Mouse (Mus musculus): ENCODE data around the gene 4921530L21Rik. TPM values are rescaled to one million over a fixed set of nuclear protein-coding genes. Genes with fewer than 3 reads are reported as not detected.

The 4921530L21Rik gene
- polyA plus RNA-seq (2016; fragmentation: Nextera tagmentation; extraction: Ambion mirVana), result not detected in 2 replicates

GRCm38 (mm10) chr14:95880954-95881353 lies at the start of gene 4921530L21Rik:
TSS of gene 4921530L21Rik (plus strand) at chr14:95881254.
- Histone ChIP-seq H3K9me3 (no peaks in the 10 kb centered on the region), H3K27me3 (peaks cover 3% of the 10 kb centered on the region; the same call in 1 of the 2 replicates), H3K4me2 (no peak within 1 kb of the TSS), H3K27ac (no peak within 1 kb of the TSS), H3K4me3 (replicated peaks) (no peak within 1 kb of the TSS), H3K36me3 (no peaks in the 10 kb centered on the region), H3K9ac (replicated peaks) (no peak within 1 kb of the TSS), H3K4me1 (replicated peaks) (no peaks in the 10 kb centered on the region)
- WGBS, result 94% methylated on average over 1 of the region's 1 CpGs
- no peak for ATAC-seq (ENCODE audit: insufficient number of reproducible peaks, insufficient read depth, low FRiP score, low TSS enrichment, low read depth)

GRCm38 (mm10) chr14:95833866-95834265 lies 47.2 kb upstream of the 4921530L21Rik start:
- ATAC-seq (ENCODE audit: insufficient number of reproducible peaks, insufficient read depth, low FRiP score, low TSS enrichment, low read depth), result no peak
- H3K4me1 ChIP-seq (replicated peaks), result no peaks in the 10 kb centered on the region
- no peaks in the 10 kb centered on the region for H3K9me3 ChIP-seq
- H3K27me3 ChIP-seq, result no peaks in the 10 kb centered on the region
- no peak overlapping the region for H3K27ac ChIP-seq
- 65% methylated on average over 3 of the region's 3 CpGs for WGBS
- H3K9ac ChIP-seq (replicated peaks), result no peak overlapping the region
- H3K36me3 ChIP-seq, result no peaks in the 10 kb centered on the region
- H3K4me2 ChIP-seq, result no peak overlapping the region
- no peak overlapping the region for H3K4me3 ChIP-seq (replicated peaks)

- Histone ChIP-seq H3K27me3 (peaks cover 16% of the 10 kb centered on the region; the same call in 1 of the 2 replicates), H3K4me2 (no peak overlapping the region), H3K27ac (no peak overlapping the region), H3K4me1 (replicated peaks) (no peaks in the 10 kb centered on the region), H3K4me3 (replicated peaks) (no peak overlapping the region), H3K9me3 (no peaks in the 10 kb centered on the region), H3K9ac (replicated peaks) (no peak overlapping the region), H3K36me3 (no peaks in the 10 kb centered on the region)
- 27% methylated on average over 3 of the region's 3 CpGs for WGBS
- no peak for ATAC-seq (ENCODE audit: insufficient number of reproducible peaks, insufficient read depth, low FRiP score, low TSS enrichment, low read depth)
Measured at GRCm38 (mm10) chr14:95862981-95863380, 18.1 kb upstream of the 4921530L21Rik start.

- Histone ChIP-seq H3K27ac (no peak overlapping the region), H3K27me3 (peaks cover 14% of the 10 kb centered on the region; the same call in 1 of the 2 replicates), H3K36me3 (no peaks in the 10 kb centered on the region), H3K4me2 (no peak overlapping the region), H3K4me1 (replicated peaks) (no peaks in the 10 kb centered on the region), H3K4me3 (replicated peaks) (no peak overlapping the region), H3K9ac (replicated peaks) (no peak overlapping the region), H3K9me3 (no peaks in the 10 kb centered on the region)
- WGBS, result 79% methylated on average over 7 of the region's 7 CpGs
- no peak for ATAC-seq (ENCODE audit: insufficient number of reproducible peaks, insufficient read depth, low FRiP score, low TSS enrichment, low read depth)
Measured at GRCm38 (mm10) chr14:95865676-95866416, 15.2 kb upstream of the 4921530L21Rik start.

GRCm38 (mm10) chr14:95872020-95872419 lies 9.0 kb upstream of the 4921530L21Rik start:
- ATAC-seq (ENCODE audit: insufficient number of reproducible peaks, insufficient read depth, low FRiP score, low TSS enrichment, low read depth), result no peak
- H3K36me3 ChIP-seq, result no peaks in the 10 kb centered on the region
- no peak overlapping the region for H3K4me2 ChIP-seq
- no peaks in the 10 kb centered on the region for H3K9me3 ChIP-seq
- no peaks in the 10 kb centered on the region for H3K4me1 ChIP-seq (replicated peaks)
- 54% methylated on average over 5 of the region's 5 CpGs for WGBS
- H3K27me3 ChIP-seq, result peaks cover 6% of the 10 kb centered on the region; the same call in 1 of the 2 replicates
- no peak overlapping the region for H3K9ac ChIP-seq (replicated peaks)
- no peak overlapping the region for H3K4me3 ChIP-seq (replicated peaks)
- no peak overlapping the region for H3K27ac ChIP-seq

- Histone ChIP-seq H3K36me3 (no peaks in the 10 kb centered on the region), H3K27me3 (peaks cover 3% of the 10 kb centered on the region; the same call in 1 of the 2 replicates), H3K4me3 (replicated peaks) (no peak overlapping the region), H3K4me2 (no peak overlapping the region), H3K9me3 (no peaks in the 10 kb centered on the region), H3K9ac (replicated peaks) (no peak overlapping the region), H3K27ac (no peak overlapping the region), H3K4me1 (replicated peaks) (no peaks in the 10 kb centered on the region)
- 74% methylated on average over 3 of the region's 3 CpGs for WGBS
- ATAC-seq (ENCODE audit: insufficient number of reproducible peaks, insufficient read depth, low FRiP score, low TSS enrichment, low read depth), result no peak
Measured at GRCm38 (mm10) chr14:95876785-95877510, 4.1 kb upstream of the 4921530L21Rik start.

- ATAC-seq (ENCODE audit: insufficient number of reproducible peaks, insufficient read depth, low FRiP score, low TSS enrichment, low read depth), result no peak
- peaks cover 3% of the 10 kb centered on the region; the same call in 1 of the 2 replicates for H3K27me3 ChIP-seq
- H3K4me3 ChIP-seq (replicated peaks), result no peak overlapping the region
- no peaks in the 10 kb centered on the region for H3K9me3 ChIP-seq
- no peaks in the 10 kb centered on the region for H3K4me1 ChIP-seq (replicated peaks)
- H3K36me3 ChIP-seq, result no peaks in the 10 kb centered on the region
- no peak overlapping the region for H3K9ac ChIP-seq (replicated peaks)
- no peak overlapping the region for H3K27ac ChIP-seq
- WGBS, result 96% methylated on average over 1 of the region's 1 CpGs
- H3K4me2 ChIP-seq, result no peak overlapping the region
Measured at GRCm38 (mm10) chr14:95877548-95877947, 3.5 kb upstream of the 4921530L21Rik start.

- H3K4me1 ChIP-seq (replicated peaks), result no peaks in the 10 kb centered on the region
- H3K27ac ChIP-seq, result no peak overlapping the region
- ATAC-seq (ENCODE audit: insufficient number of reproducible peaks, insufficient read depth, low FRiP score, low TSS enrichment, low read depth), result no peak
- no peak overlapping the region for H3K4me2 ChIP-seq
- H3K36me3 ChIP-seq, result no peaks in the 10 kb centered on the region
- no peaks in the 10 kb centered on the region for H3K27me3 ChIP-seq
- no peak overlapping the region for H3K4me3 ChIP-seq (replicated peaks)
- WGBS, result 88% methylated on average over 6 of the region's 6 CpGs
- no peak overlapping the region for H3K9ac ChIP-seq (replicated peaks)
- H3K9me3 ChIP-seq, result no peaks in the 10 kb centered on the region
Measured at GRCm38 (mm10) chr14:95899458-95899857, 18.4 kb downstream of the 4921530L21Rik start.

- 95% methylated on average over 1 of the region's 1 CpGs for WGBS
- Histone ChIP-seq H3K36me3 (no peaks in the 10 kb centered on the region), H3K4me1 (replicated peaks) (no peaks in the 10 kb centered on the region), H3K4me2 (no peak overlapping the region), H3K4me3 (replicated peaks) (no peak overlapping the region), H3K27ac (no peak overlapping the region), H3K27me3 (no peaks in the 10 kb centered on the region), H3K9ac (replicated peaks) (no peak overlapping the region), H3K9me3 (no peaks in the 10 kb centered on the region)
- ATAC-seq (ENCODE audit: insufficient number of reproducible peaks, insufficient read depth, low FRiP score, low TSS enrichment, low read depth), result no peak
Measured at GRCm38 (mm10) chr14:95904591-95905095, 23.6 kb downstream of the 4921530L21Rik start.

- Histone ChIP-seq H3K4me3 (replicated peaks) (no peak overlapping the region), H3K27ac (no peak overlapping the region), H3K27me3 (no peaks in the 10 kb centered on the region), H3K4me2 (no peak overlapping the region), H3K9me3 (no peaks in the 10 kb centered on the region), H3K4me1 (replicated peaks) (peaks cover 7% of the 10 kb centered on the region; the same call in 1 of the 2 replicates), H3K9ac (replicated peaks) (no peak overlapping the region), H3K36me3 (no peaks in the 10 kb centered on the region)
- 78% methylated on average over 2 of the region's 2 CpGs for WGBS
- no peak for ATAC-seq (ENCODE audit: insufficient number of reproducible peaks, insufficient read depth, low FRiP score, low TSS enrichment, low read depth)
Measured at GRCm38 (mm10) chr14:95913293-95913692, 32.2 kb downstream of the 4921530L21Rik start.

GRCm38 (mm10) chr14:95926742-95927141 lies 45.7 kb downstream of the 4921530L21Rik start:
- 81% methylated on average over 1 of the region's 1 CpGs for WGBS
- Histone ChIP-seq H3K9me3 (no peaks in the 10 kb centered on the region), H3K4me1 (replicated peaks) (no peaks in the 10 kb centered on the region), H3K9ac (replicated peaks) (no peak overlapping the region), H3K36me3 (no peaks in the 10 kb centered on the region), H3K27me3 (no peaks in the 10 kb centered on the region), H3K4me2 (no peak overlapping the region), H3K27ac (no peak overlapping the region), H3K4me3 (replicated peaks) (no peak overlapping the region)
- no peak for ATAC-seq (ENCODE audit: insufficient number of reproducible peaks, insufficient read depth, low FRiP score, low TSS enrichment, low read depth)
